Mouse (Mus musculus) frontal cortex, adult 2 months (tissue): ENCODE measurements around the gene Syt17. TPM values are rescaled to one million over a fixed set of nuclear protein-coding genes. Genes with fewer than 3 reads are reported as not detected.
"Not testable (repeated sequence)": the region's sequence is repeated elsewhere in the genome, so short reads cannot be mapped to it uniquely, and the experiment has no call there.

Experiments used
- DNase-seq, 2 experiments: peaks; one replicate each; pipeline ENCODE4 v3.0.0; 2022; ENCODE audit warnings: low spot score in 1 of 2; ENCODE audit errors: extremely low spot score in 1 of 2
- polyA plus RNA-seq: library from polyadenylated mRNA; depleted of rRNA; stranded (reverse); fragments of >200 nt; gene quantifications from 2 replicates; pipeline ENCODE4 v1.2.3, GENCODE M21; 2012

The Syt17 gene
- polyA plus RNA-seq, 1 experiment = 81.7 TPM

- DNase-seq = peak; percentile 28 to 68
Observed at GRCm38 (mm10) chr7:118390705-118391104, 57.3 kb downstream of the Syt17 start.

- DNase-seq = no peak
Observed at GRCm38 (mm10) chr7:118380996-118381395, 67.0 kb downstream of the Syt17 start.

GRCm38 (mm10) chr7:118380056-118380455 is 68.0 kb downstream of the Syt17 start:
- DNase-seq = no peak

GRCm38 (mm10) chr7:118376590-118376989 is 71.4 kb downstream of the Syt17 start:
- DNase-seq = no peak

- peak in 1 of 2 experiments; percentile 51 for DNase-seq
Observed at GRCm38 (mm10) chr7:118375341-118375740, 72.7 kb downstream of the Syt17 start.

GRCm38 (mm10) chr7:118371361-118371760 is 76.7 kb downstream of the Syt17 start:
- DNase-seq = peak in 1 of 2 experiments; percentile 66

- DNase-seq = no peak
Observed at GRCm38 (mm10) chr7:118369705-118370104, 78.3 kb downstream of the Syt17 start.

- DNase-seq = no peak
Observed at GRCm38 (mm10) chr7:118365902-118366301, 82.1 kb downstream of the Syt17 start.

- DNase-seq = no peak
Observed at GRCm38 (mm10) chr7:118365251-118365650, 82.8 kb downstream of the Syt17 start.

GRCm38 (mm10) chr7:118364353-118365007 is 83.5 kb downstream of the Syt17 start:
- peak; percentile 91 to 96 for DNase-seq

- DNase-seq = no peak
Observed at GRCm38 (mm10) chr7:118363587-118364233, 84.3 kb downstream of the Syt17 start.

GRCm38 (mm10) chr7:118362931-118363330 is 85.1 kb downstream of the Syt17 start:
- DNase-seq = peak in 1 of 2 experiments; percentile 29

- no peak for DNase-seq
Observed at GRCm38 (mm10) chr7:118362258-118362657, 85.8 kb downstream of the Syt17 start.

- no peak for DNase-seq
Observed at GRCm38 (mm10) chr7:118358977-118359376, 89.0 kb downstream of the Syt17 start.

GRCm38 (mm10) chr7:118356410-118357005 is 91.5 kb downstream of the Syt17 start:
- not testable (repeated sequence) for DNase-seq

- no peak for DNase-seq
Observed at GRCm38 (mm10) chr7:118350840-118351239, 97.2 kb downstream of the Syt17 start.

- DNase-seq = peak in 1 of 2 experiments; percentile 27
Observed at GRCm38 (mm10) chr7:118346943-118347342, 101.1 kb downstream of the Syt17 start.

- DNase-seq = no peak
Observed at GRCm38 (mm10) chr7:118346432-118346831, 101.6 kb downstream of the Syt17 start.

GRCm38 (mm10) chr7:118345396-118345795 is 102.6 kb downstream of the Syt17 start:
- DNase-seq = no peak

- no peak for DNase-seq
Observed at GRCm38 (mm10) chr7:118344701-118345100, 103.3 kb downstream of the Syt17 start.
